Mouse (Mus musculus) embryonic facial prominence, embryonic 10.5 days (tissue): ENCODE measurements around the gene Gm48552. TPM values are rescaled to one million over a fixed set of nuclear protein-coding genes. Genes with fewer than 3 reads are reported as not detected.

ENCODE experiments used
- DNase-seq: peaks from one replicate; pipeline ENCODE4 v3.0.0-alpha.2; 2017; ENCODE audit warnings: low spot score
- H3K27ac ChIP-seq: fragments of 300-500 bp; sonication (generic); replicated peaks from 2 replicates; pipeline ENCODE4 v1.5.1; 2016; ENCODE audit warnings: mild to moderate bottlenecking
- H3K27me3 ChIP-seq: fragments of 300-500 bp; sonication (generic); replicated peaks from 2 replicates; pipeline ENCODE4 v1.6.1; 2016; ENCODE audit warnings: low read depth, mild to moderate bottlenecking; ENCODE audit not compliant: poor library complexity, severe bottlenecking
- H3K36me3 ChIP-seq: fragments of 300-500 bp; sonication (generic); replicated peaks from 2 replicates; pipeline ENCODE4 v1.6.1; 2016; ENCODE audit warnings: mild to moderate bottlenecking, moderate library complexity
- H3K4me1 ChIP-seq: fragments of 300-500 bp; sonication (generic); 2 replicates; pipeline ENCODE4 v1.6.1; 2016
- H3K4me3 ChIP-seq: fragments of 300-500 bp; sonication (generic); 2 replicates; pipeline ENCODE4 v1.5.1; 2016; ENCODE audit warnings: mild to moderate bottlenecking, moderate library complexity
- H3K9me3 ChIP-seq: fragments of 300-500 bp; sonication (generic); 2 replicates; pipeline ENCODE4 v1.6.1; 2016; ENCODE audit warnings: mild to moderate bottlenecking
- WGBS: fragments of 180-500 bp; shearing (Covaris S2); methylation state at CpG from one replicate; pipeline ENCODE4 v1.1.7; 2016; 5-methylcytosine and 5-hydroxymethylcytosine counted together
- polyA plus RNA-seq: library from polyadenylated mRNA; unstranded; fragments of >200 nt; fragmentation: Nextera tagmentation; extraction: Ambion mirVana; gene quantifications from 2 replicates; pipeline ENCODE4 v1.2.1, GENCODE M21; 2016

Gm48552 gene
- polyA plus RNA-seq, 1 experiment from 2014 or later, result 3.1 TPM

- Histone ChIP-seq H3K4me3 (no peak overlapping the region), H3K27ac (no peak overlapping the region), H3K36me3 (peaks cover 16% of the 10 kb centered on the region), H3K9me3 (no peaks in the 10 kb centered on the region), H3K4me1 (peaks cover 33% of the 10 kb centered on the region), H3K27me3 (no peaks in the 10 kb centered on the region)
- DNase-seq, result no peak
- 92% methylated on average over 5 of the region's 5 CpGs for WGBS
Measured at GRCm38 (mm10) chr10:81382039-81382438, 6.8 kb upstream of the Gm48552 start.

DNA sequence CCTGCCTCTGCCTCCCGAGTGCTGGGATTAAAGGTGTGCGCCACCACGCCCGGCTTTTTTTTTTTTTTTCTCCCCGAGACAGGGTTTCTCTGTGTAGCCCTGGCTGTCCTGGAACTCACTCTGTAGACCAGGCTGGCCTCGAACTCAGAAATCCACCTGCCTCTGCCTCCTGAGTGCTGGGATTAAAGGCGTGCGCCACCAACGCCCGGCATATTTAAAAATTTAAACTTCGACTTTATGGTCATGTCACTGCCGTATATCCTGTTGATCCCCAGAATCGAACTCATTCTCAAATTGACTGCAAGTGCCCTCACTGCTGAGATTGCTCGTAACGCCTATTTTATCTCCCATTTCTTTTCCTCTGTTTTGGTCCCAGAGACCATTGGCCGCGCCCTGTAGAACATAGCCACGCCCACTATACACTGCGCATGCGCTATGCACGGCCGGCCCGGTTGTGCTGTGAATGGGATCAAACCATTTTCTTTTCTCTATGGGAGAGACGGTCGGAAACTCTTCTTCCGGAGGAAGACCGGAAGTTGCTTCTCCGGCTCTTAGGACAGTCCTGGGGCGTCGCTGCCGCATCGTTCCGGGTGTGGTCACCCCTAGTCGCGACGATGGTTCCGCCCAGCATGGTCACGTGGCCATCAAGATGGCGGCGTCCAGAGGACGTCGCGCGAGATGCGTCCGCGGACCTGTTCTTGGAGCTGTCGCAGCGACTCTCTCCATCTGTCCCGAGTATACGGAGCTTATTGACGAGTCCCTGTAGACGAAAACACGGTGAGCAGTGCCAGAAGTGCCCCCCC, 4.8 kb upstream of the Gm48552 start, which contains the start of the genes Dohh and Gm48551:
Gene Dohh (plus strand): TSS at position 627 of the 803 bp plus-strand sequence.
Gene Gm48551 (plus strand): TSS at position 665 of the 803 bp plus-strand sequence.
- peaks cover 35% of the 10 kb centered on the region for H3K36me3 ChIP-seq
- WGBS, result 9% methylated on average over 54 of the region's 54 CpGs

DNA sequence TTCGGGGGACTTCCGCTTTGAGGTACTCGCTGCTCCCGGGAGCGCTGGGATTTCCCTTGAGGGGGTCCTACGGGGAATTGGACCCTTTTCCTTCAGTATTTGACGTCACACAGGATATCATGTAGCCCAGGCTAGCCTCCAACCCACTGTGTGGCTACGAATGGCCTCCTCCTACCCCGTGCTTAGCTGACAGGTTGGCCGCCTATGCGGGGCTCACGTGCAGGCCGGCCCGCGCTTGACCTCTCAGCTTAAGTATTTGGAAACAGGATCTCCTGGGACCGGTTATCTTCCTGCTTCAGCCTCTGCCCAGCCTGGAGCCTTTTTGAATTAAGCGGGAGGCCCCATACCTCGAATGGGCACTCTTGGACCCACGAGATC, 4.2 kb upstream of the Gm48552 start:
- under 1% methylated on average over 19 of the region's 19 CpGs for WGBS
- H3K9me3 ChIP-seq, result no peaks in the 10 kb centered on the region
- H3K27ac ChIP-seq, result peak overlapping the region; percentile 91
- peaks cover 25% of the 10 kb centered on the region for H3K4me1 ChIP-seq
- peak overlapping the region; percentile 98 for H3K4me3 ChIP-seq
- H3K27me3 ChIP-seq, result no peaks in the 10 kb centered on the region
- H3K36me3 ChIP-seq, result peaks cover 37% of the 10 kb centered on the region
- no peak for DNase-seq

More for the DNA sequence above, 4.8 kb upstream of the Gm48552 start, which contains the start of the genes Dohh and Gm48551:
- peak within 1 kb of the TSS; percentile 91 for H3K27ac ChIP-seq
- DNase-seq, result peak; percentile 97
- H3K27me3 ChIP-seq, result no peaks in the 10 kb centered on the region
- H3K4me1 ChIP-seq, result peaks cover 23% of the 10 kb centered on the region
- no peaks in the 10 kb centered on the region for H3K9me3 ChIP-seq
- peak within 1 kb of the TSS; percentile 98 for H3K4me3 ChIP-seq

- Histone ChIP-seq H3K4me1 (peaks cover 30% of the 10 kb centered on the region), H3K27ac (no peak overlapping the region), H3K27me3 (no peaks in the 10 kb centered on the region), H3K36me3 (peaks cover 42% of the 10 kb centered on the region), H3K9me3 (no peaks in the 10 kb centered on the region), H3K4me3 (peak overlapping the region; percentile 98)
- no peak for DNase-seq
- WGBS, result 88% methylated on average over 22 of the region's 22 CpGs
Measured at GRCm38 (mm10) chr10:81385603-81386306, 3.0 kb upstream of the Gm48552 start.

GRCm38 (mm10) chr10:81387716-81388115, 1.1 kb upstream of the Gm48552 start:
- 0 out of 2 replicates have a peak overlapping the region, but pooled peaks have one; percentile 16 for H3K4me3 ChIP-seq
- H3K4me1 ChIP-seq, result peaks cover 30% of the 10 kb centered on the region
- WGBS, result 94% methylated on average over 20 of the region's 20 CpGs
- H3K27ac ChIP-seq, result no peak overlapping the region
- H3K27me3 ChIP-seq, result 0 out of 2 replicates have a peak, but pooled peaks cover 3% of the 10 kb centered on the region
- DNase-seq, result no peak
- H3K36me3 ChIP-seq, result peaks cover 51% of the 10 kb centered on the region
- no peaks in the 10 kb centered on the region for H3K9me3 ChIP-seq

DNA sequence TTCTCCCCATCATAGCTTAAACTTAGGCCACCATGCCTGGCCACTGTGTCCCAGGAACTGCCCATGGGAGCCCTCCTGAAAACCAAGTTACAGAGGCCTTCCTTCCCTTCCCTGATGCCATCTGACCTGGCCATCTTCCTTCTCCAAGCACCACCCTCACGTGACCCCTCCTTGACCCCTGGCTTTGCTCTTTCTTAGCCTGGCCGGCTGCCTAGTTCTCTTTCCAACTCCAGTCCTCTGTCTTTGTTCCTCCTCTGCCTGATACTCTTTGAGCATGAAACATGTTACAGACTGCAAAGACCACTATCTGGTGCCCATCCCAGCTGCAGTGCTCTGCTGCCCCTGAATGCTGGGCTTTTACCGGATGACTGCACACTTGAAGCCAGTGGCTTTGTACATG, 568 bp downstream of the Gm48552 start:
- H3K4me3 ChIP-seq, result no peak overlapping the region
- no peaks in the 10 kb centered on the region for H3K9me3 ChIP-seq
- H3K27me3 ChIP-seq, result 0 out of 2 replicates have a peak, but pooled peaks cover 8% of the 10 kb centered on the region
- H3K36me3 ChIP-seq, result peaks cover 51% of the 10 kb centered on the region
- H3K4me1 ChIP-seq, result peaks cover 46% of the 10 kb centered on the region
- no peak for DNase-seq
- peak overlapping the region; percentile 36; the same call in 1 of the 2 replicates for H3K27ac ChIP-seq
- WGBS, result 60% methylated on average over 3 of the region's 3 CpGs

DNA sequence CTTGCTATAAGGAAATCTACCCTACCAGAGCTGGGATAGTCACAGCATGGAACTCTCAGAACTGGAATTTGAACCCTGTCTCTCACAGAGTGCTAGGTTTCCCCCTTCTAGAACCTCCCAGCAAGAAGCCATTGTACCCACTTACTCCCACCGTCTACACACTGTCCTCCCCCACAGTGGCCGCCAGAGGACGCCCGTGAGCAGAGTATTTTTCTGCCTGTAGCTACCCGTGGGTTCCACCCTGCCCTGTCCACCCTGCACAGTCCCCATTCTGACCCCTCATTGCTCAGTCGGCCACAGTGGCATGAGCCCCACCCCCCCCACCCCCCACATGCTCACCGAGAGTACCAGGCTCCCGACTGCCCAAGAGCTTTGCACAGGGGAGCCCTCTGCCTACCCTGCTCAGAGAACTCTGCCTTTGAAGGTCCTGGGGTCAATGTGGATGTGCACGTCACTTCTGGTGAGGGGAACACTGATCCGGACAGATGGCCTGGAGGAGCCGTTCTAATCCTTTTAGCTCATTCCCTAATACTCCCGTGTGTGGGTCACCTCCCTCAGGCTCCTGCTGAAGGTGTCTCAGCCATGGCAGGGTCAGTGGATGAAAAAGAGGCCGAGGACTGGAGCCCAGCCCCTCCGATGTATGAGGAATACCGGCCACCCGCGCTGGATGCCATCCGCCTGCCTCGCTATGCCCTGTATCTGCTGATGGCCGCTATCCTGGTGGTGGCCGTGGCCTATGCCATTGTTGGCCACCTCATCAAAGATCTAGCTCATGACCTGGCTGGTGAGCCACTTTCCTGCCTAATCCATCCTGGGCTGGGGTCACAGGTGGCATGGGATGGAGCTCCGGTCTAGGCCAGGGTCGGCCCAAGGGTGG, 1.2 kb downstream of the Gm48552 start:
- 0 out of 2 replicates have a peak, but pooled peaks cover 8% of the 10 kb centered on the region for H3K27me3 ChIP-seq
- H3K36me3 ChIP-seq, result peaks cover 51% of the 10 kb centered on the region
- H3K4me1 ChIP-seq, result peaks cover 41% of the 10 kb centered on the region
- H3K4me3 ChIP-seq, result no peak overlapping the region
- peak; percentile 79 for DNase-seq
- no peaks in the 10 kb centered on the region for H3K9me3 ChIP-seq
- 61% methylated on average over 23 of the region's 23 CpGs for whole genome bisulfite sequencing
- H3K27ac ChIP-seq, result peak overlapping the region; percentile 49; the same call in 1 of the 2 replicates

DNA sequence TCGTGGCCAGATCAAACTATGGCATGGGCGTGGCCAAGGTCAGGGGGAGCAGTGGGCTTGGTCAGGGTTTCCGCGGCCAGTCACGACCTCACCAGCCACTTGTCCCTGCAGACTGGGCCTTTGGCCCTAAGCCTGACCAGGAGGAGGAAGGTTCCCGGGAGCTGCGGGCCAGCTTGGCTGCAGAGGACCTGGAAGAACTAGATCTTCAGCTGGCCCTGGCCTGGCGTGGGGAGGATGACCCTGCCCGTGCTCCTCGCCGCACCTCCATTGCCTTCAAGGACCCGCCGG, 1.8 kb downstream of the Gm48552 start:
- DNase-seq, result no peak
- 0 out of 2 replicates have a peak, but pooled peaks cover 8% of the 10 kb centered on the region for H3K27me3 ChIP-seq
- peaks cover 36% of the 10 kb centered on the region for H3K4me1 ChIP-seq
- no peak overlapping the region for H3K27ac ChIP-seq
- H3K36me3 ChIP-seq, result peaks cover 50% of the 10 kb centered on the region
- WGBS, result 88% methylated on average over 13 of the region's 13 CpGs
- H3K9me3 ChIP-seq, result no peaks in the 10 kb centered on the region
- no peak overlapping the region for H3K4me3 ChIP-seq

DNA sequence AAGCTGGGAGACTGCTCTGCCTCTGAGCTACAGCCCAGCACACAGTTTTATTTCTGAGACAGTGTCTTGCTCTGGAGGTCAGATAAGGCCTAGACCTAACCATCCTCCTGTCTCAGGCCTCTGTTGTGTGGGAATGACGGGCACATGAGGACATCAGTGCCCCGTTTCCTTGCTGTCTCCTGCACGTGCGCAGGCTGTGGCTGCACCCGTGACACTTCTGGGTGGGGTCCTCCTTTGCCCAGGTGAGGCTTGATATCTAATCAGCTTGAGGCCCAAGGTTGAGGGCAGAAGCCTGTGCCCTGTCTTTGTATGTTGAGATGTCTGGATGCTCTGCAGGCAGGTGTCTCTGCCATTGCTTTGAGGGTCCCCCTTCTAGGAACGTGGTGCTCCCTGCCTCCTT, 3.5 kb downstream of the Gm48552 start:
- Histone ChIP-seq H3K27me3 (peaks cover 16% of the 10 kb centered on the region; the same call in 1 of the 2 replicates), H3K4me1 (peaks cover 36% of the 10 kb centered on the region), H3K9me3 (no peaks in the 10 kb centered on the region), H3K4me3 (peak overlapping the region; percentile 2; the same call in 1 of the 2 replicates), H3K27ac (peak overlapping the region; percentile 68; the same call in 1 of the 2 replicates), H3K36me3 (peaks cover 33% of the 10 kb centered on the region)
- no peak for DNase-seq
- WGBS, result 94% methylated on average over 6 of the region's 6 CpGs

GRCm38 (mm10) chr10:81392781-81393185, 4.0 kb downstream of the Gm48552 start, which contains the start of gene Smim24:
Gene Smim24, plus strand, starts transcription at chr10:81393051.
- DNase-seq, result no peak
- Histone ChIP-seq H3K4me3 (peak within 1 kb of the TSS; percentile 53), H3K36me3 (peaks cover 28% of the 10 kb centered on the region), H3K9me3 (no peaks in the 10 kb centered on the region), H3K4me1 (peaks cover 39% of the 10 kb centered on the region), H3K27me3 (peaks cover 21% of the 10 kb centered on the region), H3K27ac (peak within 1 kb of the TSS; percentile 68)
- whole genome bisulfite sequencing, result 64% methylated on average over 14 of the region's 14 CpGs

DNA sequence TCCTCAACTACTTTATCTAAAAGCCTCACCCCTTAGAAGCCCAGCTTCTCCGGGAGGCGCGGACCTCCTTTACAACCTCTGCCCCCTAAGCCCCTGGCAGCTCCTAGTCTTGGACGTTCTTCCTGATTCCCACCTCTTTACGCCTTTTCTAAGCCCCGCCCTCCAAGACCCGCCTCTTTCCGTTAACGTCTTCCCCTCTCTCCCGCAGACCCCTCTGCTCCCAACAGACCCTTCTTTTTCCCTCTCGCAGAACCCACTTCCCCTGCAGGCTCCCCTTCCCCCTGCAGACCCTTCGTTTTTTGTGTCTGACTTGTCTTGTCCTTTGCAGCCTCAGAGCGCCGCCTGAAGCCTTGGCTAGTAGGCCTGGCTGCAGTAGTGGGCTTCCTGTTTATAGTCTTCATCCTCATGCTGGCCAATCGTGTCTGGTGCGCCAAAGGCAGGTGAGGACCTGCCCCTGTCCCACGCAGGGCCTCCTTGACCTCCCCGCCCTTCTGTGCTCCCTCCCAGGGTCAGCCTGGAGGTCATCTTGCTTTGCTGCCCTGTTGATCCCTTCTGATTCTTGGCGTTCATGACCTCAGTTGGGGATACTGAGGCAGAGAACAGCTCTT, 4.8 kb downstream of the Gm48552 start:
- WGBS, result 5% methylated on average over 19 of the region's 19 CpGs
- Histone ChIP-seq H3K36me3 (peaks cover 20% of the 10 kb centered on the region), H3K4me1 (peaks cover 39% of the 10 kb centered on the region), H3K9me3 (no peaks in the 10 kb centered on the region), H3K4me3 (peak overlapping the region; percentile 53), H3K27me3 (peaks cover 28% of the 10 kb centered on the region), H3K27ac (peak overlapping the region; percentile 68)
- DNase-seq, result no peak
